Mouse (Mus musculus): ENCODE data around the gene Slc36a4.

DNA sequence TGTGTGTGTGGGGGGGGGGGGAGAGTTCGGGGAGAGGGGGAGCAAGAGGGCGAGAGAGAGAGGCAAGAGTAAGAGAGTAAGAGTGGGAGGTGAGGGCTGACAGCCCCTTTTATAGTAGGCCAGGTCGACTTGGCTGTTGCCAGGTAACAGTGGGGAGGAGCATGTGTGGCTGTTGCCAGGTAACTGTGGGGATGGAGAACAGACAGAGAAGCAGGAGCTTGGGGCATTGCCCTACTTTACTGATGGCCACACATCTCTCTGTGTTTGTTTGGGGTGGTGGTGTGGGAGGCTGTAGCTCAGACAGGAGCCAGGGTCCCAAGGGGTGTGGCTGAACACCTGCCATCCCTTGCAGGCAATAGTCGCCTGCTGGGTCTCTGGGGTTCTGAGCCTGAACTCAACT is 63.9 kb downstream of the Slc36a4 start:
- TF ChIP-seq CTCF (IDR thresholded peaks at IDR 0.05; ENCODE audit: extremely low read depth, insufficient read length, insufficient replicate concordance, low read depth, low read length) (no peak), POLR2A (IDR thresholded peaks at IDR 0.05; ENCODE audit: low read depth, low read length) (no peak)
